ENCODE assay signal across 17 mouse cellular contexts in genomic region chr5:111560432-111560831, GRCm38 (mm10).
A peak's percentile ranks its signal among the peaks of the same experiment; 100 is the strongest.
DNase-seq lines count a peak whose midpoint lies in the region; ATAC-seq and TF ChIP-seq lines count a peak whose summit lies in the region.
"Had no signal": no experiment of that assay in that cellular context is flagged by ENCODE, and none has a peak within 500 bp of the region (broad histone marks: within the 10 kb centered on the region; RNA-seq: fewer than 3 reads in every experiment).

No protein-coding gene starts in this region.

- H3K4me2 ChIP-seq in heart, postnatal 0 days (ENCODE audit: low read depth, low read length) = no peak overlapping the region
- H3K4me2 ChIP-seq in heart, embryonic 12.5 days = no peak overlapping the region
- H3K4me2 ChIP-seq: liver, embryonic 15.5 days had no signal

- H3K27me3 ChIP-seq in heart, postnatal 0 days (ENCODE audit: control insufficient read depth, insufficient read depth, low read length) = peaks cover 9% of the 10 kb centered on the region; the same call in 1 of the 2 replicates
- H3K27me3 ChIP-seq in heart, embryonic 12.5 days (replicated peaks) = peaks cover 12% of the 10 kb centered on the region; the same call in 1 of the 2 replicates
- H3K27me3 ChIP-seq in limb, embryonic 10.5 days (ENCODE audit: low read depth, poor library complexity, severe bottlenecking) = peaks cover 13% of the 10 kb centered on the region; the same call in 1 of the 2 replicates
- H3K27me3 ChIP-seq: liver, embryonic 15.5 days had no signal

- WGBS in heart, postnatal 0 days = 45% methylated on average over 9 of the region's 9 CpGs
- 60% methylated on average over 9 of the region's 9 CpGs for WGBS in heart, embryonic 12.5 days
- WGBS in limb, embryonic 10.5 days = 53% methylated on average over 9 of the region's 9 CpGs

- TF ChIP-seq CTCF in heart, postnatal 0 days (IDR thresholded peaks at IDR 0.05; ENCODE audit: low read depth) = no peak

- DNase-seq in gastrocnemius, adult 18-20 months (ENCODE audit: low spot score) = peak; percentile 51
- DNase-seq in gastrocnemius, postnatal 10 days = no peak
- no peak for DNase-seq in heart, postnatal 0 days (ENCODE audit: low spot score)
- peak; percentile 22 to 58 for DNase-seq in adrenal gland, postnatal 36 days
- DNase-seq in limb, embryonic 10.5 days (ENCODE audit: low spot score) = no peak
- no peak for DNase-seq in left cerebral cortex, postnatal 4 days
- DNase-seq: cerebellum, postnatal 36 days; forebrain, postnatal 0 days; heart, postnatal 4 days; kidney, adult 9 months; kidney, postnatal 36 days; lung, postnatal 14 days; right cerebral cortex, postnatal 25 days; thymus, postnatal 4 days had no signal

- no peak overlapping the region for H3K9ac ChIP-seq in heart, postnatal 0 days (replicated peaks; ENCODE audit: low read depth, low read length)
- H3K9ac ChIP-seq in heart, embryonic 12.5 days = no peak overlapping the region
- H3K9ac ChIP-seq: forebrain, postnatal 0 days; liver, embryonic 15.5 days had no signal

- TF ChIP-seq EP300 in heart, postnatal 0 days (IDR thresholded peaks at IDR 0.05; ENCODE audit: low read depth) = no peak

- H3K27ac ChIP-seq in heart, postnatal 0 days (ENCODE audit: low read depth) = no peak overlapping the region
- no peak overlapping the region for H3K27ac ChIP-seq in heart, embryonic 12.5 days (ENCODE audit: poor library complexity, severe bottlenecking)
- H3K27ac ChIP-seq in limb, embryonic 10.5 days = peak overlapping the region; percentile 61; the same call in 1 of the 2 replicates
- H3K27ac ChIP-seq: liver, embryonic 15.5 days had no signal

- no peaks in the 10 kb centered on the region for H3K36me3 ChIP-seq in heart, postnatal 0 days (replicated peaks; ENCODE audit: control insufficient read depth, insufficient read depth, low read length)
- H3K36me3 ChIP-seq in heart, embryonic 12.5 days = no peaks in the 10 kb centered on the region
- no peaks in the 10 kb centered on the region for H3K36me3 ChIP-seq in limb, embryonic 10.5 days
- H3K36me3 ChIP-seq: liver, embryonic 15.5 days had no signal

- no peak overlapping the region for H3K4me3 ChIP-seq in heart, postnatal 0 days (ENCODE audit: low read depth, low read length)
- no peak overlapping the region for H3K4me3 ChIP-seq in heart, embryonic 12.5 days
- H3K4me3 ChIP-seq in limb, embryonic 10.5 days = no peak overlapping the region
- H3K4me3 ChIP-seq: liver, embryonic 15.5 days had no signal

- intact Hi-C loops in left cerebral cortex, postnatal 4 days (cut with DNase I) = no loop called here

- no peaks in the 10 kb centered on the region for H3K4me1 ChIP-seq in heart, postnatal 0 days (ENCODE audit: control insufficient read depth, insufficient read depth)
- H3K4me1 ChIP-seq in heart, embryonic 12.5 days (replicated peaks) = peaks cover 9% of the 10 kb centered on the region
- peaks cover 40% of the 10 kb centered on the region for H3K4me1 ChIP-seq in limb, embryonic 10.5 days
- H3K4me1 ChIP-seq: liver, embryonic 15.5 days had no signal

- peak; percentile 58; the same call in 1 of the 2 replicates for ATAC-seq in heart, postnatal 0 days (ENCODE audit: insufficient read depth, low read depth)
- ATAC-seq in heart, embryonic 12.5 days (ENCODE audit: insufficient number of reproducible peaks, low FRiP score) = no peak
- ATAC-seq: forebrain, postnatal 0 days; inflammation-experienced regulatory T-cells, adult 6 months had no signal

- no peaks in the 10 kb centered on the region for H3K9me3 ChIP-seq in heart, postnatal 0 days (replicated peaks; ENCODE audit: control insufficient read depth, low read length)
- no peaks in the 10 kb centered on the region for H3K9me3 ChIP-seq in heart, embryonic 12.5 days (replicated peaks)
- H3K9me3 ChIP-seq in limb, embryonic 10.5 days (replicated peaks) = no peaks in the 10 kb centered on the region
- H3K9me3 ChIP-seq: liver, embryonic 15.5 days had no signal

Comparison
In these comparisons a context has a peak if more than half of its experiments do, and no peak if none do; other contexts are left out.
1. DNase-seq: peak in gastrocnemius, adult 18-20 months (single experiment) and adrenal gland, postnatal 36 days (2 of 2); none in gastrocnemius, postnatal 10 days (single experiment), heart, postnatal 0 days (single experiment), limb, embryonic 10.5 days (single experiment) and left cerebral cortex, postnatal 4 days (single experiment).